Mouse (Mus musculus) inflammation-experienced regulatory T-cells (primary cell): ENCODE results near the gene Rhox4c. TPM values are rescaled to one million over a fixed set of nuclear protein-coding genes. Genes with fewer than 3 reads are reported as not detected.

Source experiments
- polyA plus RNA-seq, 2 experiments: library from polyadenylated mRNA; unstranded; fragments of 100-300 nt; shearing (Covaris generic); gene quantifications; one replicate each; pipeline ENCODE4 v1.2.1; 2017

The Rhox4c gene
- polyA plus RNA-seq: under 1 TPM in 1 of 2 experiments, not detected in 1; 0.10 TPM

GRCm38 (mm10) chrX:37480037-37480436 is at the start of gene Rhox4c:
Gene Rhox4c, plus strand, starts transcription at chrX:37480337.

GRCm38 (mm10) chrX:37432194-37432593 is 47.9 kb upstream of the Rhox4c start, which contains the start of gene Rhox4b:
Gene Rhox4b, plus strand, starts transcription at chrX:37432494.

GRCm38 (mm10) chrX:37453380-37453779 is 26.8 kb upstream of the Rhox4c start, which contains the start of gene Rhox2c:
Gene Rhox2c, plus strand, starts transcription at chrX:37453680.

GRCm38 (mm10) chrX:37458285-37458684 is 21.9 kb upstream of the Rhox4c start, which contains the start of gene Rhox3c:
Gene Rhox3c, plus strand, starts transcription at chrX:37458585.

GRCm38 (mm10) chrX:37514059-37514458 is 33.9 kb downstream of the Rhox4c start, which contains the start of gene Rhox4d:
Gene Rhox4d, plus strand, starts transcription at chrX:37514359.

GRCm38 (mm10) chrX:37530152-37530551 is 50.0 kb downstream of the Rhox4c start, which contains the start of gene Rhox2e:
Gene Rhox2e, plus strand, starts transcription at chrX:37530452.

Other genes with a start within 250 kb of the Rhox4c start
- not detected for gene Rhox2a, start 235.4 kb upstream of the Rhox4c start, polyA plus RNA-seq
- gene Rhox3a, start 230.4 kb upstream of the Rhox4c start, polyA plus RNA-seq: not detected
- not detected for gene Rhox4a, start 215.0 kb upstream of the Rhox4c start, polyA plus RNA-seq
- gene Rhox3a2, start 100.3 kb upstream of the Rhox4c start, polyA plus RNA-seq: not detected
- gene Rhox4a2, start 89.5 kb upstream of the Rhox4c start, polyA plus RNA-seq: under 1 TPM in 1 of 2 experiments, not detected in 1; 0.71 TPM
- gene Rhox2b, start 68.3 kb upstream of the Rhox4c start, polyA plus RNA-seq: not detected
- 1 to 10 TPM in 1 of 2 experiments, not detected in 1; 1.8 TPM for gene Rhox4b, start 47.8 kb upstream of the Rhox4c start, polyA plus RNA-seq
- gene Rhox2c, start 26.7 kb upstream of the Rhox4c start, polyA plus RNA-seq: not detected
- 1 to 10 TPM in 1 of 2 experiments, not detected in 1; 1.5 TPM for gene Rhox3c, start 21.8 kb upstream of the Rhox4c start, polyA plus RNA-seq
- not detected for gene Rhox2d, start 13.1 kb downstream of the Rhox4c start, polyA plus RNA-seq
- under 1 TPM; 0.34 to 0.47 TPM for gene Rhox4d, start 34.0 kb downstream of the Rhox4c start, polyA plus RNA-seq
- gene Rhox2e, start 50.1 kb downstream of the Rhox4c start, polyA plus RNA-seq: not detected
- gene Rhox3e, start 61.7 kb downstream of the Rhox4c start, polyA plus RNA-seq: not detected
- 1 to 10 TPM in 1 of 2 experiments, under 1 TPM in 1; 0.35 to 2.6 TPM for gene Rhox4e, start 77.1 kb downstream of the Rhox4c start, polyA plus RNA-seq
- not detected for gene Rhox2f, start 91.1 kb downstream of the Rhox4c start, polyA plus RNA-seq
- gene Rhox3f, start 100.7 kb downstream of the Rhox4c start, polyA plus RNA-seq: not detected
- not detected for gene Rhox4f, start 127.4 kb downstream of the Rhox4c start, polyA plus RNA-seq
- gene Rhox3g, start 148.3 kb downstream of the Rhox4c start, polyA plus RNA-seq: not detected
- not detected for gene Rhox2g, start 163.1 kb downstream of the Rhox4c start, polyA plus RNA-seq
- gene Rhox4g, start 171.0 kb downstream of the Rhox4c start, polyA plus RNA-seq: not detected
- not detected for gene Rhox3h, start 188.4 kb downstream of the Rhox4c start, polyA plus RNA-seq
- gene Rhox2h, start 192.9 kb downstream of the Rhox4c start, polyA plus RNA-seq: not detected